Mouse (Mus musculus) thymus, adult 18-20 months (tissue): Measurements from ENCODE around the gene Gpc6.

Experiments
- DNase-seq, 2 experiments: peaks; one replicate each; pipeline ENCODE4 v3.0.0; 2022; ENCODE audit warnings: mixed read lengths in 2 of 2

Gpc6 gene

GRCm38 (mm10) chr14:117951686-117952085, 1026.6 kb downstream of the Gpc6 start:
- DNase-seq = no peak

DNA sequence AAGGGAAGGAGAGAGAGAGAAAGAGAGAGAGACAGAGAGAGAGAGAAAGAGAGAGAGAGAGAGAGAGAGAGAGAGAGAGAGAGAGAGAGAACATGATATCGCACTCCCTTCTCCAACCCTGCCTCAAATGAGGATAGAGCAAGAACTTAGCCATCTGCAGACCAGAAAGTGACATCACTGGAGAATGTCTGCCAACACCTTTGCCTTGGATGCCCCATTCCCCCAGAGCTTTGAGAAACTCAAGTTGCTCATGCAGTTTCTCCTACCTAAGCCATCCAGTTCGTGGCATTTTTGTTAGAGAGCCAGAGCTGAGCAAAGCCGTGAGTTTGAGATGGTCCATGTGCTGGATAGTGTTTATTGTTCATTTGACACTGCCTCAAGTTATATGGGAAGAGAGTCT, 1030.9 kb downstream of the Gpc6 start:
- DNase-seq = no peak

- DNase-seq = no peak
Measured at GRCm38 (mm10) chr14:117958389-117958788, 1033.3 kb downstream of the Gpc6 start.

GRCm38 (mm10) chr14:117961267-117961666, 1036.2 kb downstream of the Gpc6 start:
- no peak for DNase-seq

- no peak for DNase-seq
Measured at GRCm38 (mm10) chr14:117961844-117962243, 1036.7 kb downstream of the Gpc6 start.

DNA sequence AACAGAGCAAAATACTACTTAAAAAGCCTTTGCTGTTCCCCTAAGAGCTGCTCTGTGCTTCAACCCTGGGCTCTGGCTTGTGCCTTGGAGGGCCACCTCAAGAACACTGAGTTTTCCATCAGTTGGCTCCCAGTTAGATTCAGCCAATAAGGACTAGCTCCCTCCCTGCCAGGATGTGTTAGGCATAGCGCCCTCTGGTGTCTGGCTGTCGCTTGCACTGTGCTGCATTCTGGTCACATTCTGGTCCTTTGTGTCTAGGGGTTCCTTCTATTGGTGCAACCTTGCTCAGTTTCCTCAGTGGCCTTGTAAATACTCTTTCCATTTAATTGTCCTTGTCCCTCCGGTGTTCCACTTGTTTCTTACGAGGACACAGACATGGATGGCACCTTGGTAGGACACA, 1037.3 kb downstream of the Gpc6 start:
- no peak for DNase-seq

- no peak for DNase-seq
Measured at GRCm38 (mm10) chr14:117972576-117972975, 1047.5 kb downstream of the Gpc6 start.

DNA sequence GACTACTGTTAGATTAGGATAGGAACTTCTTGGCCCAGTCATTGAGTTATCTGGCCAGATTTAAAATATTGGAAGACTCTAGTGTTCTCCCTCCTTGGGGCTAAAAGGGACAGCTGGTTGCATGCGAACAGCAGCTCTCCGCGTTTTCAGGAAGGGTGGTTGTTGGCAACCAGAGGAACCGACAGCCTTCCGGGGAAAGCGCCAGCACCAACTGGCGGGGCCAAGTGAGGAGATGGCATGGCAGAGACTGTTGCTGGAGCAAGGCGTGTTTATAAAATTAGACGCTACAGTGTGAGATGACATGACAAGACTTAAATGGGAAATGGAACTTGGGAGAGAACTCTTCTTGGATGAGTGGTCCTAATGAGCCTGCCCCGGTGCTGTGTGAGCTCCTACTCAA, 1056.4 kb downstream of the Gpc6 start:
- DNase-seq = no peak

GRCm38 (mm10) chr14:117988444-117988843, 1063.3 kb downstream of the Gpc6 start:
- no peak for DNase-seq

DNA sequence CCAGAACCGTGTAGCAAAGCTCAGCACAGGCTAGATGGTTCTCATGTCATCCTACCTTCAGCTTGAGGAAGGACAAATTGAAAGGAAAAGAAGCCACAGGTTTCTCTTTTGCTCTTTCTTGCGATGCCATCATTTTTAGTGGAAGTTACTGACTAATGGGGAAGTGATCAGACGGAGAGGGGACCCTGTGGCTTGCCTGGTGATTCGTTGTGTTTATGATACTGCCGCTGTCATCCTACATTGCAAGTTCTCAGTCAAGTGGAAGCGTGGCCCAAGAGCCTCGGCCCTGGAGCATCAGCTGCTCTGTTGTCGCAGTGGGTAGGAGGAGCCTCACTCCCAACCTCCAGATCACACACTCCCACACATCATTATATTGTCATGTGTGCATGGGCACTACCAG, 1065.1 kb downstream of the Gpc6 start:
- no peak for DNase-seq

GRCm38 (mm10) chr14:117992600-117993256, 1067.6 kb downstream of the Gpc6 start:
- no peak for DNase-seq

GRCm38 (mm10) chr14:117993845-117994244, 1068.7 kb downstream of the Gpc6 start:
- no peak for DNase-seq

- no peak for DNase-seq
Measured at GRCm38 (mm10) chr14:118004434-118004833, 1079.3 kb downstream of the Gpc6 start.

- DNase-seq = no peak
Measured at GRCm38 (mm10) chr14:118005697-118006096, 1080.6 kb downstream of the Gpc6 start.

DNA sequence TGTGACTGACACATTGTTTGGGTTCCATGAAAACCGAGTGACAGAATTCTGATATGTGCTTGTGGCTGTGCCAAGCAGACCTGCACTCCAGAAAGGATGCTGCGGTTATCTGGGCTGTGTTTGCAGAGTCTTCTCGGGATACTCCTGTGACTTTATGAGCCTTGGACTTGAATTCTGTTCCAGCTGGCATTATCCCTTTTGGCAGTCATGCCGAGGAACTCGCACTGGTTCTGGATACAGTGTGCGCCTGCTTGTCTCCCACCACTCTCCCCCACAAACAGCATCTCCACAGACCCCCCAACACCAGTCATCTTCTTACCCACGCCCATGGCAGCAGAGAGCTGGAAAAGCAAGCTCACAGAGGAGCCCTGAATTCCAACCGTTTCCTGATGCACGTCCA, 1084.4 kb downstream of the Gpc6 start:
- DNase-seq = no peak

- no peak for DNase-seq
Measured at GRCm38 (mm10) chr14:118013237-118013636, 1088.1 kb downstream of the Gpc6 start.

- DNase-seq = no peak
Measured at GRCm38 (mm10) chr14:118019314-118019713, 1094.2 kb downstream of the Gpc6 start.

DNA sequence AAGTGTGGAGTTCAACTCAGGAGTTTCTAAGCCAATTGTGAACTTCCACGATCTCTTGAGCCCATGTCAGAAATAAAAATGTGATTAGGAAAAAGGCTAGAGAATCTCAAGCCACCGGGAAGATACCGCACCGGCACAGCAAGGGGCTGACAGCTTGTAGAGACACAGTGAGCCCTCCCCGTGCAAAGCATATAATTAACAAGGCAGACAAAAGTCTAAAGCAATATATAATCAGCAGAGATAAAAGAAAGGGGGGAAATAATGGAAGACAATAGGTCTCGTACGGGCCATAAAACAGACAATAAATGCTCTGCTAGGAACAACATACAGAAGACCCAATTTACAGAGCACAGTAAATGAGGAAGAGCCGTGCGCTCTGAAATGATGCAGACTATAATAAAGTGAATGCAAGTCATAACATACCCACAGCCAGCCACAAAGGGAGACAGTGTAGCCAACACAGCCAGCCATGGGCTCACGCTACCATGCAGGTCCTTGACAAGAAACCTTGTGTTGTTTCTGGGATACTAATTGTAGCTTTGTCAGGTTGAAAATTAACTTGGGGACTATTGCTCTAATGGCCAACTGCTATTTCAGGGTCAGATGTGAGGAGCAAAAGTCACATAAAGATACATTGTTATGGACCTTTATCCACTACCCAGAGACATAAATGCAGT, 1096.9 kb downstream of the Gpc6 start:
- DNase-seq = no peak
